Mouse (Mus musculus): Measurements from ENCODE around the gene Peg10.
A peak's percentile ranks its signal among the peaks of the same experiment; 100 is the strongest.
"Not testable (repeated sequence)": the region's sequence is repeated elsewhere in the genome, so short reads cannot be mapped to it uniquely, and the experiment has no call there.

Gene Peg10

GRCm38 (mm10) chr6:4748506-4748961, 1.4 kb downstream of the Peg10 start:
- DNase-seq (ENCODE audit: extremely low read depth, low read depth): no peak

- DNase-seq (ENCODE audit: extremely low read depth, low read depth): no peak
These were observed 2.0 kb downstream of the Peg10 start for GRCm38 (mm10) chr6:4749091-4749490.

- DNase-seq (ENCODE audit: extremely low read depth, low read depth): no peak
These were observed 4.2 kb downstream of the Peg10 start for GRCm38 (mm10) chr6:4751355-4751754.

GRCm38 (mm10) chr6:4754286-4754685, 7.2 kb downstream of the Peg10 start:
- no peak for DNase-seq (ENCODE audit: extremely low read depth, low read depth)

- DNase-seq (ENCODE audit: extremely low read depth, low read depth): no peak
These were observed 7.8 kb downstream of the Peg10 start for GRCm38 (mm10) chr6:4754886-4755285.

- DNase-seq (ENCODE audit: extremely low read depth, low read depth): not testable (repeated sequence)
These were observed 14.5 kb downstream of the Peg10 start for GRCm38 (mm10) chr6:4761415-4762142.

- DNase-seq (ENCODE audit: extremely low read depth, low read depth): no peak
These were observed 15.1 kb downstream of the Peg10 start for GRCm38 (mm10) chr6:4762252-4762651.

- no peak for DNase-seq (ENCODE audit: extremely low read depth, low read depth)
These were observed 49.2 kb downstream of the Peg10 start for GRCm38 (mm10) chr6:4796281-4796680.

- DNase-seq (ENCODE audit: extremely low read depth, low read depth): not testable (repeated sequence)
These were observed 50.2 kb downstream of the Peg10 start for GRCm38 (mm10) chr6:4797317-4797716.

- peak; percentile 39 for DNase-seq (ENCODE audit: extremely low read depth, low read depth)
These were observed 51.3 kb downstream of the Peg10 start for GRCm38 (mm10) chr6:4798382-4798781.

GRCm38 (mm10) chr6:4799359-4799758, 52.3 kb downstream of the Peg10 start:
- no peak for DNase-seq (ENCODE audit: extremely low read depth, low read depth)

GRCm38 (mm10) chr6:4806981-4807380, 59.9 kb downstream of the Peg10 start:
- DNase-seq (ENCODE audit: extremely low read depth, low read depth): no peak
